Mouse (Mus musculus): ENCODE data around the gene Irf8.
"Not testable (repeated sequence)": the region's sequence is repeated elsewhere in the genome, so short reads cannot be mapped to it uniquely, and the experiment has no call there.

Gene Irf8

GRCm38 (mm10) chr8:120719586-120720236, 16.4 kb upstream of the Irf8 start:
- DNase-seq (ENCODE audit: low read depth, low spot score), result no peak

- no peak for DNase-seq (ENCODE audit: low read depth, low spot score)
Measured at GRCm38 (mm10) chr8:120723025-120723424, 13.1 kb upstream of the Irf8 start.

GRCm38 (mm10) chr8:120724096-120724495, 12.1 kb upstream of the Irf8 start:
- not testable (repeated sequence) for DNase-seq (ENCODE audit: low read depth, low spot score)

GRCm38 (mm10) chr8:120724816-120725575, 11.2 kb upstream of the Irf8 start:
- no peak for DNase-seq (ENCODE audit: low read depth, low spot score)

GRCm38 (mm10) chr8:120725576-120725950, 10.6 kb upstream of the Irf8 start:
- no peak for DNase-seq (ENCODE audit: low read depth, low spot score)

- DNase-seq (ENCODE audit: low read depth, low spot score), result no peak
Measured at GRCm38 (mm10) chr8:120726051-120726450, 10.1 kb upstream of the Irf8 start.

- no peak for DNase-seq (ENCODE audit: low read depth, low spot score)
Measured at GRCm38 (mm10) chr8:120728488-120729160, 7.5 kb upstream of the Irf8 start.

- DNase-seq (ENCODE audit: low read depth, low spot score), result no peak
Measured at GRCm38 (mm10) chr8:120731582-120731981, 4.6 kb upstream of the Irf8 start.

- DNase-seq (ENCODE audit: low read depth, low spot score), result no peak
Measured at GRCm38 (mm10) chr8:120732068-120732467, 4.1 kb upstream of the Irf8 start.

GRCm38 (mm10) chr8:120736486-120736885, 328 bp downstream of the Irf8 start:
- no peak for DNase-seq (ENCODE audit: low read depth, low spot score)

GRCm38 (mm10) chr8:120737166-120737565, 1.0 kb downstream of the Irf8 start:
- no peak for DNase-seq (ENCODE audit: low read depth, low spot score)

- DNase-seq (ENCODE audit: low read depth, low spot score), result no peak
Measured at GRCm38 (mm10) chr8:120738771-120739170, 2.6 kb downstream of the Irf8 start.

- no peak for DNase-seq (ENCODE audit: low read depth, low spot score)
Measured at GRCm38 (mm10) chr8:120739526-120739925, 3.4 kb downstream of the Irf8 start.

- no peak for DNase-seq (ENCODE audit: low read depth, low spot score)
Measured at GRCm38 (mm10) chr8:120740579-120740978, 4.4 kb downstream of the Irf8 start.

GRCm38 (mm10) chr8:120741001-120741400, 4.8 kb downstream of the Irf8 start:
- no peak for DNase-seq (ENCODE audit: low read depth, low spot score)

GRCm38 (mm10) chr8:120741815-120742530, 5.8 kb downstream of the Irf8 start:
- DNase-seq (ENCODE audit: low read depth, low spot score), result no peak

- no peak for DNase-seq (ENCODE audit: low read depth, low spot score)
Measured at GRCm38 (mm10) chr8:120743149-120743897, 7.2 kb downstream of the Irf8 start.

GRCm38 (mm10) chr8:120743898-120744290, 7.7 kb downstream of the Irf8 start:
- DNase-seq (ENCODE audit: low read depth, low spot score), result no peak

- no peak for DNase-seq (ENCODE audit: low read depth, low spot score)
Measured at GRCm38 (mm10) chr8:120744448-120744847, 8.3 kb downstream of the Irf8 start.

GRCm38 (mm10) chr8:120745226-120745625, 9.1 kb downstream of the Irf8 start:
- no peak for DNase-seq (ENCODE audit: low read depth, low spot score)

- DNase-seq (ENCODE audit: low read depth, low spot score), result no peak
Measured at GRCm38 (mm10) chr8:120746007-120746701, 10.0 kb downstream of the Irf8 start.

All from embryo, embryonic 11.5 days (tissue).